Mouse (Mus musculus) frontal cortex, adult (tissue): ENCODE results near the gene Spats1.
"Not testable (repeated sequence)": the region's sequence is repeated elsewhere in the genome, so short reads cannot be mapped to it uniquely, and the experiment has no call there.

Experiments used
- ATAC-seq: cut with Nextera tagmentation; 2 replicates; pipeline ENCODE4 v1.9.2; 2017; ENCODE audit warnings: mild to moderate bottlenecking, moderate library complexity, mixed read lengths; ENCODE audit not compliant: low TSS enrichment

Gene Spats1

GRCm38 (mm10) chr17:45489736-45490135 is 14.5 kb upstream of the Spats1 start:
- no peak for ATAC-seq

DNA sequence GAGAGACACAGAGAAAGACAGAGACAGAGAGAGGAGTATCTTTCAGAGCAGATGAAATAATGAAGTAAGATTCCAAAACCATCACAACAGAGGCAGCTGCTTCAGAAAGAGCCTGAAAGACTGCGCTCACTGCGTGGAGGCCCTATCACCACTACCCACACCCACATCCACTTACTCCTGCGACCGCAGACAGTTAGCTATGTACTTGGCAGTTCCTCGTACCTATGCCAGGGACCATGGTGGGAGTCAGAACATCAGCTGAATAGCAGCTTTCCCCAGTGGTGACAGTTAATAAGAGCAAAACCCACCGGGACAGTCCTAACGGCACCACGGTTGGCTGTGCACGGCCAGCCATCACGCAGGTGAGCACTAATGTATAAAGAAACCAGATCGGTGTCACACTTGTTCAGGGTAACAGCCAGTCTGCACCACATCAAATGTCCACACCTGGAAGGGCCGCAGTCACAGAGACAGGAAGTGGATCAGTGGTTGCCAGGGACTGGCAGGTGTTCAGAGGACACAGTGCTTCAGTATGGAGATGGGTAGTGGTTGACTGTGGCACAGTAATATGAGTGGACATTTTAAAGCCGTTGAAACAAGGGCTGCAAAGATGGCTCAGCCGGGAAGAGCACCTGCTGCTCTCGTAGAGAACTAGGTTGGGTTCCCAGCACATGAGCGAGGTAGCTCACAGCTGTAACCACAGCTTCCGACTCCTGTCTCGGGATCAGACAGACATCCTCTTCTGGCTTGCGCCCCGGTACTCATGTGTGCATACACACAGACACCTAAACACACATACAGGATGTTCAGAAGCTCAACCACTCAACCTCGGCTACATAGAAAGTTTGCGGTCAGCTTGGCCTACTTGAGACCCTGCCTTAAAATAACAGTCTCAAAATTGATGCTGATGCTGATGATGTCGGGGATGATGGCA is 13.4 kb upstream of the Spats1 start:
- no peak for ATAC-seq

DNA sequence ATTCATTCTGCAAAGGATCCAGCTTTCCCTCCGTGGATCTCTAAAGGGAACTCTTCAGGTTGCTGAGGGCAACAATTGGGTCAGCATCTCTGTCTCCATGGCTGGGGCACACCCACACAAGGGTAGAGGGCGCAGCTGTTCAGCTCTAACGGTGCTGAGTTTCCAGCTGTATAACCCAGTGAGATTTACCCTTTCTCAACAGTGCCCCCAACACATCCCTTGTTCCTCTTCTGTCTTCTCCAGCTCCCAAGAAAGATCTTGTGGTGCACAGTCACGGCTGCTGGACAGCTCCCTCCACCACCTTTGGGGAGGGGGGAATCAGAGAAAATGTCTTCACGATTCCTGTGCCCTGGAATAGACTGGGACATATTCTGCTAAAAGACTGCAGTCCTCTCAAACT is 12.0 kb upstream of the Spats1 start:
- no peak for ATAC-seq

DNA sequence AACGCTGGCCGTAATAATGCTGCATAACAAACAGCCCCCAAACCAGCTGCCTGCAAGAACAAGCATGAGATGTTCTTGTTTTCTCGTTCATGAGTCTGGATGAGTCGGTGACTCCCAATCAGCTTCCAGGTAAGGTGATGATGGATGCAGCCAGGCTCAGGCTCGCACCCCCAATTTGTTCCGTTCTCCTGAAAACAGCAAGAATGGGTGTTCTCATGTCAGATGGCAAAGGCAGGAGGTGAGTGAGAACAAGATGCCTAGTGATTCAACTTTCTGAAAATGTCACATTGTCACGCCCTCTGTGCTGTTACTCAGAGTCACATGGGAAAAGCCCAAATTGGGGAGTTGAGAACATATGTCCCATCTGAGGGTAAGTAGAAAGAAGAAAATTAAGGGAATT is 10.4 kb upstream of the Spats1 start:
- ATAC-seq = no peak; the same call in 1 of the 2 replicates

- no peak for ATAC-seq
These were observed 5.2 kb upstream of the Spats1 start for GRCm38 (mm10) chr17:45480429-45480828.

DNA sequence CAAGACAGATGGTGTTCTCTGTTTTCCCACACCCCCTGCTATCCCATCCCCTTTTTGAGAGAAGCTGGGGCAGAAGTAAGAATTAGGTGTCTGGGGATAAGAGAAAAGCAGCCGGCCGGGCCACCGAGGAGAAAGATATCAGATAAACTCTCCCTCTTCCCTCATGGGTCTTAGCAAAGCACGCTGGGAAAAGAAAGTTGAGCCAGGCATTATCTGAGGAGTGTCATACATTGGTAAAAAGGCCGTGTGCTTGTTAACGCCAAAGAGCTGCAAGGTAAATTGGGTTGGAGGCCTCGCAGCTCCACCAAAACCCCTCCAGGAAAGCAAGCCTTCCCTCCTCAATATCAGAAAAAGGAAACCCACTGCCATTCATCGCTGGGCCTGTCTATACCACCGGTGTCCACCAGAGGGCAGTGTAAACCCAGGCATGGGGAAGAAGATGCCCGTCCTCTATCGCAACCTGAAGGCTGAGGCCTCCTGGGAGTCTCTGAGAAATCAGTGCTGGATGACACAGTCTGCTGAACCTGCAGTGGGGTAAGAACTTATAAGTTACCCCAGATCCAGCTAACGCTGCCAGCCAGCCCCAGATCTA is 3.1 kb upstream of the Spats1 start:
- ATAC-seq = peak; percentile 48

GRCm38 (mm10) chr17:45474146-45474545 is 1.1 kb downstream of the Spats1 start:
- no peak for ATAC-seq

DNA sequence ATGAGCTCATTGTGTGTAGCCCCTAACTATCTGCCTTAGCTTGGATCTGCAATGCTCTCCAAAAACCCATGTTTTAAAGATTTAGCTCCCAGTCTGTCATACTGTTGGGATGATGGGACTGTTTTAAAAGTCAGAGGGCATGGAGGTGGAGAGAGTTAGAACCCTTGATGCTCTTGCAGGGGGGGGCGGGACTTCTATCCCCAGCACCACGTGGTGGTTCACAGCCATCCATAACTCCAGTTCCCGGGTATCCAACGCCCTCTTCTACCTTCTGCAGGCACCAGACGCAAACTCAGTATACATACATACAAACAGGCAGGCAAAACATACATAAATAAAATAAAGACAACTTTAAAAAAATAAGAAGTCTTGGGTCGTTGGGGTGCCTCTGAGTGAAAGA is 1.5 kb downstream of the Spats1 start:
- no peak for ATAC-seq

DNA sequence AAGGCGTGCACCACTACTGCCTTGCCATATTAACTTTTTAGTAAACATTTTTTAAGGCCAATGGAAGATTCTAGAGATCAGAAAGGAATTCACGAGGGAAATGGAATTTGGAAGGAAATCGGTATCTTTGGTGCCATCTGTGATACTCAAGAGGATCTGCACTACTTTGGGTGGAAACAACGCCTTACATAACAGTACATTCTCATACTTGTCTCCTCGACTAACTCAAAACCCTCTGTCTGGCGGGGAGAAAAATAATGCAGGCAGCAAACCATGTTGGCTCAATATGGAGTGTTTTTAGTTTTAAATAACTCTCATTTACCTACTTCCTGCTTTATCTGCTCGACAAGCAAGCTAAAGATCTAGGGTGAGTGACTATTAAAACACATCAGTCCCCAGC is 4.5 kb downstream of the Spats1 start:
- ATAC-seq = peak; percentile 78

DNA sequence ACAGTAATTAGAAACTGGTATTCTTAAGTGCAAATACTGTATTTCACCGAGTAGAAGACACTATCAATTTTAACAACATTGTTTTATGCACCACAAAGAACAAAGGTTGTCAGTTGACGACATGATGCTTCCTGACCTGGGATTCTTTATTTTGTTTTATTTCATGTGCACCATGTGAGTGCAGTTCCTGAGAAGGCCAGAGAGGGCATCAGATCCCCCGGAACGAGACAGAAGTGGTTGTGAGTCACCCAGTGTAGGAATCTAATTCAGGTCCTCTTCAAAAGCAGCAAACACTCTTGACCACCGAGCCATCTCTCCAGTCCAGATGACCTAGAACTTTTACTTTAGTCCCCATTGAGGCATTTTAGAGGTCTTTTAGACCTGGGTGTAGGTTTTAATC is 6.9 kb downstream of the Spats1 start:
- ATAC-seq = no peak

DNA sequence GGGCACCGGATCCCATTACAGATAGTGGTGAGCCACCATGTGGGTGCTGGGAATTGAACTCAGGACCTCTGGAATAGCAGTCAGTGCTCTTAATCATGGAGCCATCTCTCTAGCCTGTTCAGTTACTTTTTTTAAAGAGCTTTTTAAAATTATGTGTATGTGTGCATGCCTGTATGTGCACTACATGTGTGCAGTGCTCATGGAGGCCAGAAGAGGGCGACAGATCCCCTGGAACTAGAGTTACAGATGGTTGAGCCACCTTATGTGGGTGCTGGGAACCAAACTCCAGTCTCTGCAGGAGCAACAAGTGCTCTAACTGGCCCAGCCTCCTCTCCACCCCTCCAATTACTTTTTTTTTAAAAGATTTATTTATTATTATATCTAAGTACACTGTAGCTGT is 8.5 kb downstream of the Spats1 start:
- ATAC-seq = no peak

DNA sequence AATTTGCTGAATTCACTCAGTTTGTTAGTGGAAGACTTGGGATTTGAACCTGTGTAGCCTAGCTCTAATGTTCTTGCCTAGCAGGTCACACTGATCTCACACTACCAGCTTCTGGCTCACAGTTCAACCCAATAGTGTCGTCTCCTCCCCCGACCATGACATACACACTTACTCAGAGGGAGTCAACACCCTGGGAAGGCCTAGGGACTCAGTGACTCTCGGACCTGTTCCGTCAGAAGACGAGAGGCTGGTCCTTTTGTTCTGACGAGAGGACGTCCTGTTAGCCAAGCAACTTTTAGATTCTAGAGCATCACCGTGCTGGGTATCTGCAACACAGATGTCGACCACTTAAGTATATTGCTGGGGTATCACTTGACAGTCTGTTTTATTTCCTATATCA is 11.0 kb downstream of the Spats1 start:
- ATAC-seq = no peak

- ATAC-seq = no peak
These were observed 12.7 kb downstream of the Spats1 start for GRCm38 (mm10) chr17:45462506-45462905.

DNA sequence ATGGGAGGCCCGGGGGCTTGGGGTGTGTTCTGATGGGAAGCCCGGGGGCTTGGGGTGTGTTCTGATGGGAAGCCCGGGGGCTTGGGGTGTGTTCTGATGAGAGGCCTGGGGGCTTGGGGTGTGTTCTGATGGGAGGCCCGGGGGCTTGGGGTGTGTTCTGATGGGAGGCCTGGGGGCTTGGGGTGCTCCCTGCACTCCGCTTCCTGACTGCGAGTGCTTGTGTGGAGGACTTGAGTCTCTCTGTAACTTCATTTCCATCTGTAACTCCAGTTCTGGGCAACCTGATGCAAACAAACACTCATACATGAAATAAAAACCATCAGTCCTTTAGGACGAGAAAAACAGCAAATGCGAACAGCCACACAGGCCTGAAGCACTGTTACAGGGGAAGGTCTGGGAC is 16.2 kb downstream of the Spats1 start:
- ATAC-seq = no peak

DNA sequence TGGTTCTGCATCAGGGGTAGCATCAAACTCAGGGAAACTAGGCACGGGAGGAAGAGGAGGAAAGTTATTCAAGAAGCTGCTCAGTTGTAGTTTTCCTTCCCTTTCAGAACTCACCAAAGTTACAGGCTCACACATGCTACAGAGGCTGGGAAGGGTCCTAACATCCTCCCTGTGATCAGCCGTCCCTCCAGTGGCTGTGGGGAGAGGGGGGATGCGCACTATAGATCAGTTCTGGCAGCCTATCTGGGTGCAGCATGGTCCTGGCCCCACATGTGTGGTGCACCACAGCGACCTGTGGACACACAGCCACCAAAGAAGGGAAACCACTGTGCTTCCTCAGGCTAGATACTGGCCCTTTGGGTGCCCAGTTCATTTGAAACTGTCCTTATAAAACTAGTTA is 16.7 kb downstream of the Spats1 start:
- ATAC-seq = no peak

GRCm38 (mm10) chr17:45457487-45457886 is 17.7 kb downstream of the Spats1 start:
- no peak for ATAC-seq

GRCm38 (mm10) chr17:45456260-45457152 is 18.7 kb downstream of the Spats1 start:
- peak; percentile 80 for ATAC-seq

DNA sequence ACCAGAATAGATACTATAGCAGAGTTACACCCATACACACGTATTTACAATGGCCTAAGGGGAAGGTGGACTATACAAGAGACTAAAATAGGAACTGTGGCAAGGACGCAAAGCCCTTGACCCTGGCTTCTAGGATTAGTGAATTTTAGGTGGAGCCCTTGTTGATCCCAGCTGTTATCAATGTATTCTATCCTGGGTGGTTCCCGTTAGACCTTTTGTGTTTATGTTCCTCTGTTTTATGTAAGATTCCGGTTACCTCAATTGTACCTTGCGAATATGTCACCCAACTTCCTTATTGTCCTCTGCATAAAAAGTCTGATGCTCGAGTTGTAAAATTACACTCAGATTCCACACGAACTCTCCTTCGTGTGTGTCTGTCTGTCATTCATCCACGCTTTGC is 19.4 kb downstream of the Spats1 start:
- not testable (repeated sequence) for ATAC-seq

DNA sequence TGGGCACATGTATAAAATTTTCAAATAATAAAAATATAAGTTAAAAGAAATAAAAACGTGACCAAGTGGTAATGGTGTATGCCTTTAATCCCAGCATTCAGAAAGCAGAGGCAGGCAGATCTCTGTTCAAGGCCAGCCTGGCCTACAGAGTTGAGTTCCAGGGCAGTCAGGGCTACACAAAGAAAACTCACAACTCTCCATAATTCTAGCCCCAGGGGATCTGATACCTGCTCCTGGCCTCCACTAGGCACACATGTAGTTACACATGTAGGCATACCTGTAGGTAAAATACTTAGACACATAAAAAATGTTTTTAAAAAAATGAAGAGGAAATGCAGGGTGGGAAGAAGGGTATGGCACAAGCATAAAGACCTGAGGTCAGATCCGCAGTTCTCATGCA is 20.4 kb downstream of the Spats1 start:
- ATAC-seq = no peak

DNA sequence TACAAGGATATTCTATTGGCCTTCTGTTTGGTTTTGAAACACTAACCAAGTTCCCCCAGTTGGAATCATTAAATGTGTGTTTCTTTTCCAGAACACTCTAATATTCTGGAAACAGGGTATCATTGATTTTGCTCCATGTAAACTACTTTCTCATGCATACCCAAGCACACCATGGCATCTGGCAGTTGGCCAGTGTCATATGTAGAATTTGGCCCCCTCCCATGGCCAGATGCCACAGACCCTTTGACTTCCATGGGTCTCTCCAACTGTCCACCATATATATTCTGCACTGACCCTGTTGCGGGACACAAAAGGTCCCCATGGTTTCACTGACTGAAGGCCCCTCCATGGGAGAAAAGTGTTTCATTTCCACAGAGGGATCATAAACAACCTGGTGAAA is 22.9 kb downstream of the Spats1 start:
- ATAC-seq = no peak

- ATAC-seq = no peak
These were observed 25.1 kb downstream of the Spats1 start for GRCm38 (mm10) chr17:45450153-45450552.

- ATAC-seq = no peak
These were observed 25.6 kb downstream of the Spats1 start for GRCm38 (mm10) chr17:45449586-45449985.
